Mouse (Mus musculus): Measurements from ENCODE around the gene 1700029I15Rik.
"Not testable (repeated sequence)": the region's sequence is repeated elsewhere in the genome, so short reads cannot be mapped to it uniquely, and the experiment has no call there.

1700029I15Rik gene

DNA sequence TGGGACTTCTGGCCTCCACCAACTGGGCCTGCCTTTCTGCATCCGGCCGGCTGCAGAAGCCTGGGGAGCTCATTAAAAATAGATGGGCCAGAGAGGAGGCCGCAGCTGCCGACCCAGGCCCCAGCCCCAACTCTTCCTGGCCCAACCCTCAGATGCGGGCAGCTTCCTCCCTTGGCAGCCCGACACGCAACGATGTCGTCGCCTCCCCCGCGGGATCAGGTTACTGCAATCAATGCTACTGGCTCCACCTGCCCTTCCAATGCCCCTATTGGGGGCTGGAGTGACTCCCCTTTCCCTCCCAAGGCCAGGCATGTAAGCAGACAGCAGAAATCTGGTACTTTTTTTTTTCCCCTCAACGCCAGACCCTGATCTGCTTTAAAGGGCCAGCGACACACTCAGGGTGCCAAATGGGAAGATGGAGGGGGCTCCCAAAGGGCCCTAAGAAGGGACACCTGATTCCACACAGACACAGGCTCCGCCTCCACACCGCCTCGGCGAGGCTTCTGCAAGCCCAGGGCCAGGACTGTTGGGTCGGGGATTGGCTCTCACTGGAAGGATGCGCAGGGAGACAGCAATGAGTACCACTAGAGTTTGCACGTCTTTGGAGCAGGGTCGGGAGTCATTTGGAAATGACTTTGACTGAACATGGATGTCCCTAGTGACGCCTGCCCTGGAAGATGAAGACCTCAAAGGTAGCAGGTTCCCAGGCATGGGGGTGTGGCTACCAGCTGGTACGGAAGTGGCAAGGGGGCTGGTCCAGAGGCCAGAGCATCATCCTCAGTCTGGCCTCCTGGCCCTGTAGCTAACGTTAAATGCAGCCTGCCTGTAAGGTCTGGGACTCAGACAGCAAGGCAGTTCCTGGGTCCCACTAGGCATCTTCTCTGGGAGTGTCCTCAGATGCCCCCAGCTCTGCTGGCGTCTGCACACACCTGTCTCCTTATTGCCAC lies 10.3 kb downstream of the 1700029I15Rik start:
- DNase-seq, result peak; percentile 46

GRCm38 (mm10) chr2:92395535-92395934 lies 13.2 kb downstream of the 1700029I15Rik start:
- no peak for DNase-seq

DNA sequence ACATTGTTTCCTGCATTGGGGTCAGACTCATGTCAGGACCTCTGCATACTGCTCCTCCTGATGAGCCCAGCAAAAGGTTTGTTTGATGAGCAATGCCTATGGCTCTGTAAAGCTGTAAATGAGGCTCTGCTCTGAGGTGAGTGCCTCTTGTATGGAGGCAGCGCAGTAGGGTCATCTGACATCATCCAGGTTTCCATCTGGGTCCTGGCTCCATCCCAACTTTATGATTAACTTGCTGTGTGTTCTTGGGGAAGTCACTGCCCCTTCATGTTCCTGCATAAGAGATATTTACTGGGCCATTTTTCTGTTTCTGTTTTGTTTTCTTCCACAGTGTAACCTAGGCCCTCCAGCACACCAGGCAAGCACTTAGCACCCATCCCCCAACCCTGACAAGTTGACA lies 15.1 kb downstream of the 1700029I15Rik start:
- DNase-seq, result no peak

DNA sequence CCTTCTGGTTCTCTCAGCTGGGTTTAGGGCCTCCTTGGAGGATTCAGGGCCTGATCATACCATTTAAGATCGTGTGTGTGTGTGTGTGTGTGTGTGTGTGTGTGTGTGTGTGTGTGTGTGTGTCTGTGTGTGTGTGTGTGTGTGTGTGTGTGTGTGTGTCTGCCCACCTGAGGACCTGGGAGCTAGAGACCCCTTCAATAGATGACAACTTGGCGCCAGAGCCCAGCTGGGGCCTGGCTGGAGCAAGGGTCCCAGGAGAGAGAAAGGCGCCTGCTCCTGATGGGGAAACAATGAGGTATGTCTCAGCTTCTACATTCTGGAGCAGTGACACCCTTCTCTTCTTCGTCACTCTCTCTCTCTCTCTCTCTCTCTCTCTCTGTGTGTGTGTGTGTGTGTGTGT lies 17.5 kb downstream of the 1700029I15Rik start:
- not testable (repeated sequence) for DNase-seq

- no peak for DNase-seq
Measured at GRCm38 (mm10) chr2:92400682-92401081, 18.3 kb downstream of the 1700029I15Rik start.

DNA sequence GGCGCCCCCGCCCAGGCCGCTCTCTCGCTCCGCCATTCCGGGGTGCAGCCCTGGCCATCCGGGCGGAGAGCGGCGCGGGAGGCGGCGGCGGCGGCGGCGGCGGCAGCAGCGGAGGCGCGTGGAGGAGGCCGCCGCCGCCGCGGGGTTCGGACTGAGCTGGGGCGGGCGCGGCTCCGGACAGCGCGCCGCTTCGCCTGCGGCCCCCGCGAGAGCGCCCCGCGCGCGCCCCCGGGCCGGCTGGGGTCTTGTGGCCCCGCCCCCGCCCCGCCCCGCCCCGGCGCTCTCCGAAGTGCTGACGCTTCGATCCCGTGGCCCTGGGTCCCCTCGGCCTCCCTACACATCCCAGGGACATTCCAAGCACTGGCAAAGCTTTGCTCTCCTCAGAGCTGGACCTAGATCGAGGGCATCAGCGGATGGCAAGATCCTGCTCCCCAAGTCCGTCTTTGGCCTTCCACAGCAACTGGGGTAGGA lies 18.8 kb downstream of the 1700029I15Rik start, which contains the start of gene Mapk8ip1:
Gene Mapk8ip1, minus strand, starts transcription at position 173 of the 471 bp plus-strand sequence.
- DNase-seq, result peak; percentile 23

- DNase-seq, result no peak
Measured at GRCm38 (mm10) chr2:92402591-92403326, 20.4 kb downstream of the 1700029I15Rik start.

- no peak for DNase-seq
Measured at GRCm38 (mm10) chr2:92403776-92404319, 21.5 kb downstream of the 1700029I15Rik start.

DNA sequence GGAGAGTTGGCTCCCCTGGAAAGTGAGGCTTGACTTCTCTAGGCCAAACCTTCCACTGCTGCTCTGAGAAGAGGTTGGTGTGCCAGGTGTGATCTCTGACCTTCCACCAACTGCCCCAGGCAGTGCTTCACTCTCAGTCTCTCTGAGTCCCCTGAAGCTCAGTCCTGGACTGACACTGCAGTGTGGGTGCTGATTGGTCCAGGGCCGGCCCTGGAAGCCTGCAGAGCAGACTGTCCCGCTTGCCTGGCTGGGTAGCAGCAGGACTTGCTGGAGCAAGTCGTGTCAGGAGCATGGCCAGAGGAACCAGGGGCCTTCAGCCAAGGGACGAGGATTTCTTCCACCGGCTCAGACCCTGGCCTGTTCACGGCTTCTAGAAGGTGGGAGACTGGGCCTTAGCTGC lies 22.4 kb downstream of the 1700029I15Rik start:
- no peak for DNase-seq

- no peak for DNase-seq
Measured at GRCm38 (mm10) chr2:92405687-92406086, 23.3 kb downstream of the 1700029I15Rik start.

GRCm38 (mm10) chr2:92408309-92409045 lies 26.1 kb downstream of the 1700029I15Rik start:
- DNase-seq, result no peak

- DNase-seq, result no peak
Measured at GRCm38 (mm10) chr2:92411705-92412104, 29.4 kb downstream of the 1700029I15Rik start.

DNA sequence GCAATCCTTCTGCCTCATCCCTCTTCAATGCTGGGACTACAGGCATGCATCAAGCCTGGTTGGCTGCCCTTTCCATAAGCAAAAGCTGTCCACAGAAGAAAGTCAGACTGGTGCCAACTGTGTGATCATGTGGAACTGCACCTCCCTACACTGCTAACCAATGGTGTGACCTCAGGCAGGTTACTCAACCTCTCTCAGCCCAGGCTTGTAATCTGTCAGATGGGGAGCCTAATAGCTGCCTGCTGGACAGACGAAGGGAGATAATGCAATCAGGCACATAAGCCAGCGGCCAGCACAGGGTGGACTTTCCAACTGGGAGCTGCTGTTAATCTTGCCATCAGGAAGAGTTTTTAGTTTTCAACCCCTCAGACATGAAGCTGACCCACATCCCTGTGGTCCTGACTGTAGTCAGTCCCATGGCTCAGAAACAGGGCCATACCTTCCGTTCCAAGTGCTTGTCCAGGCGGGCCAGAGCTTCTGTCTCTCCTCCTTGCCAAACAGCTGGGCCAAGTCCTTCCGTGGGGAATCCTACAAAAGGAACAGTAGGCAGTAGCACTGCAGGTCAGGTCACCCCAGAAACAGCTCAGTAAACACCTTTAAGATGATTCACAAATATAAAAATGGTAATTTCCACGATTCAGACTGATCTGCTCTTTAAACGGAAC lies 39.5 kb downstream of the 1700029I15Rik start:
- DNase-seq, result no peak

GRCm38 (mm10) chr2:92422388-92423135 lies 40.2 kb downstream of the 1700029I15Rik start:
- no peak for DNase-seq

GRCm38 (mm10) chr2:92423156-92423555 lies 40.8 kb downstream of the 1700029I15Rik start:
- no peak for DNase-seq

GRCm38 (mm10) chr2:92423702-92424461 lies 41.5 kb downstream of the 1700029I15Rik start:
- no peak for DNase-seq

DNA sequence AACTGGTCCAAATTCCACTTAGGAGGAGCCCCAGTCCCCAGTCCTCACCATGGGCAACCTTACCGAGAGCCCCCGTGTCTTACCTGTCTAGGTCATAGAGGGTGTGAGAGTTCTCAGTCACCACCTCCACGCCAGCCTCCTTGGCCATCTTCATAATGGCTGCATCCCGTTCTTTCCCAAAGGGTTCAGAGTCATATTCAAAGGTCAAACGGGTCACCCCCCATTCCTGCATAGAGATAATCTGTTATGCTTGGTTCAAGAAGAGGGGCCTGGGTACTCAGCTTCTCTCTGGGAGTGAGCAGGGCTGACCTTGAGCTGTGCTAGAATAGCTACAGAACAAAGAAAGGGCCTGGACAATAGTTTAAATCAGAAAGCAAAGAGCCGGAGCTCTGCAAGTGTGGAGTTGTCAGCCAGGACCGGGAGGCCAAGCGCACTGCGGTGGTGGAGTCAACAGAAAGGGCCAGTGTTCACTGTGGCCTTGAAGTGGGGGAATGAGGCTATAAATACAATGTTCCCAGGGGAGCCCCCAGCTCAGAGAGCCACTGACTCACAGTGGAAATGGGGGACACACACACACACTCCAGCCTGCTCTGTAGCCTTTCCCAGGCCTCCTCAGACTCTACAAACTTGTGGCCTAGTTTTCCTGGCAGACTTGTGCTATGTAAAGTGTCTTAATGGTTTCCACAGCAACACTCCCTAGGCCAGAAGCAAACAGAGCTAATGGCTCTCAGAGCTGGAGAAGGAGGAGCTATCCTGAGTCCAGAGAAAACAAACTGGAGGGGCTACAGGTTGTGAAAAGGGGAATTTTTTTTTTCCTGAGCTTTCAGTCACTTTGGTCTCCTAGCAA lies 42.3 kb downstream of the 1700029I15Rik start:
- no peak for DNase-seq

DNA sequence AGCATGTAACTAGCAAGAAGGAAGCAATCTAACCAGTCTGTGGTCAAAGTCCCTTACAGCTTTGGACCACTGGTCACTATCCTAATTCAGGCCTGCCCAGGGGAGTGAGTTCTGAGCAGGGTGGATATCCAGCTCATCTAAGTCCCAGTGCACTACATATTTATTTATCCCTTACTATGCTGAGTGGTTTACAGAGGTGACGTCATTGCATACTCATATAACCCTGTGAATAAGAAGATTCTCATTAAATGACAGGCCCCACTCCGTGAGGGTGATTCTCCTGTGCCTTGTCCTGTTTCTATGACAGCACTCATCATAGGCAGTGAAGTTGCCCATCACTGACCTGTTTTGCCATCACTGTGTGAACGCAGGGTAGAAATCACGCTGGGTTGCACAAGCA lies 43.0 kb downstream of the 1700029I15Rik start:
- no peak for DNase-seq

DNA sequence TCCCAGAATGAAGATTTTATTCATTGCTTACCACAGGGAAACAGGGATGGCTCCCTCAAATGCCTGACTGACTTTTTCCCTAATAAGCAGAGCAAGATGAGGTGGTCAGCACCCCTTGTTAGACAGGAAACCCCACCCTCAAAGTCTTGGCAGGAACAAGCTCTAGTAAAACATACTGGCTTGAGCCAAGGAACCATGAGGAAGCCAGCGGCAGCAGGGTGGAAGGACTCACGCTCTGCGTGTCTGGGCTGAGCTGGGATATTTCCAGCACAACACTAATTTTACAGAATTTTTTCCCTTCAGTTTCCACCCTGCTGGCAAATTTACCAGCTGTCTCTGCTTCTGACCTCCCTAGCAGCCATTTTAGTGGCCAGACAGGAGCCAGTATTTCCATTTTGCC lies 44.1 kb downstream of the 1700029I15Rik start:
- DNase-seq, result no peak

Data from liver (tissue).